Mouse (Mus musculus) limb, embryonic 10.5 days (tissue): ENCODE results near the gene Tns3. TPM values are rescaled to one million over a fixed set of nuclear protein-coding genes. Genes with fewer than 3 reads are reported as not detected.
A peak's percentile ranks its signal among the peaks of the same experiment; 100 is the strongest.

Experiments
- DNase-seq: peaks from one replicate; pipeline ENCODE4 v3.0.0-alpha.2; 2017; ENCODE audit warnings: low spot score
- H3K27ac ChIP-seq: fragments of 300-500 bp; sonication (generic); 2 replicates; pipeline ENCODE4 v1.5.1; 2016; ENCODE audit warnings: mild to moderate bottlenecking
- H3K27me3 ChIP-seq: fragments of 300-500 bp; sonication (generic); 2 replicates; pipeline ENCODE4 v1.6.1; 2016; ENCODE audit warnings: low read depth, mild to moderate bottlenecking; ENCODE audit not compliant: poor library complexity, severe bottlenecking
- H3K36me3 ChIP-seq: fragments of 300-500 bp; sonication (generic); 2 replicates; pipeline ENCODE4 v1.6.1; 2016; ENCODE audit warnings: mild to moderate bottlenecking, moderate library complexity
- H3K4me1 ChIP-seq: fragments of 300-500 bp; sonication (generic); 2 replicates; pipeline ENCODE4 v1.6.1; 2016
- H3K4me3 ChIP-seq: fragments of 300-500 bp; sonication (generic); 2 replicates; pipeline ENCODE4 v1.5.1; 2016; ENCODE audit warnings: mild to moderate bottlenecking, moderate library complexity
- H3K9me3 ChIP-seq: fragments of 300-500 bp; sonication (generic); replicated peaks from 2 replicates; pipeline ENCODE4 v1.6.1; 2016; ENCODE audit warnings: mild to moderate bottlenecking
- WGBS: fragments of 180-500 bp; shearing (Covaris S2); methylation state at CpG from one replicate; pipeline ENCODE4 v1.1.7; 2016; 5-methylcytosine and 5-hydroxymethylcytosine counted together
- polyA plus RNA-seq: library from polyadenylated mRNA; unstranded; fragments of >200 nt; fragmentation: Nextera tagmentation; extraction: Ambion mirVana; gene quantifications from 2 replicates; pipeline ENCODE4 v1.2.1, GENCODE M21; 2016

The Tns3 gene
- 28.2 and 35.6 TPM in 2 replicates for polyA plus RNA-seq

- peaks cover 9% of the 10 kb centered on the region for H3K36me3 ChIP-seq
- no peaks in the 10 kb centered on the region for H3K9me3 ChIP-seq
- H3K4me1 ChIP-seq = peaks cover 75% of the 10 kb centered on the region
- peak; percentile 81 for DNase-seq
- WGBS = under 1% methylated on average over 37 of the region's 37 CpGs
- H3K27me3 ChIP-seq = peaks cover 8% of the 10 kb centered on the region
- peak within 1 kb of the TSS; percentile 73 for H3K4me3 ChIP-seq
- peak within 1 kb of the TSS; percentile 98 for H3K27ac ChIP-seq
Observed at GRCm38 (mm10) chr11:8664393-8664743, at the start of gene Tns3. TSS of gene Tns3 (minus strand) at chr11:8664535.

- no peaks in the 10 kb centered on the region for H3K27me3 ChIP-seq
- no peak for DNase-seq
- H3K27ac ChIP-seq = no peak overlapping the region
- no peak overlapping the region for H3K4me3 ChIP-seq
- H3K4me1 ChIP-seq = peaks cover 21% of the 10 kb centered on the region
- 64% methylated on average over 8 of the region's 8 CpGs for WGBS
- no peaks in the 10 kb centered on the region for H3K36me3 ChIP-seq
- H3K9me3 ChIP-seq = no peaks in the 10 kb centered on the region
Observed at GRCm38 (mm10) chr11:8706246-8707041, 42.1 kb upstream of the Tns3 start.

GRCm38 (mm10) chr11:8705156-8705555 is 40.8 kb upstream of the Tns3 start:
- no peak overlapping the region for H3K27ac ChIP-seq
- H3K27me3 ChIP-seq = no peaks in the 10 kb centered on the region
- WGBS = 86% methylated on average over 1 of the region's 1 CpGs
- no peak for DNase-seq
- no peaks in the 10 kb centered on the region for H3K36me3 ChIP-seq
- no peak overlapping the region for H3K4me3 ChIP-seq
- no peaks in the 10 kb centered on the region for H3K9me3 ChIP-seq
- peaks cover 31% of the 10 kb centered on the region for H3K4me1 ChIP-seq

GRCm38 (mm10) chr11:8703876-8704275 is 39.5 kb upstream of the Tns3 start:
- peaks cover 36% of the 10 kb centered on the region for H3K4me1 ChIP-seq
- no peaks in the 10 kb centered on the region for H3K36me3 ChIP-seq
- no peaks in the 10 kb centered on the region for H3K9me3 ChIP-seq
- no peak for DNase-seq
- 87% methylated on average over 6 of the region's 6 CpGs for WGBS
- no peak overlapping the region for H3K4me3 ChIP-seq
- H3K27ac ChIP-seq = no peak overlapping the region
- H3K27me3 ChIP-seq = no peaks in the 10 kb centered on the region

GRCm38 (mm10) chr11:8702532-8702886 is 38.2 kb upstream of the Tns3 start:
- Histone ChIP-seq H3K27ac (no peak overlapping the region), H3K27me3 (no peaks in the 10 kb centered on the region), H3K4me1 (peaks cover 28% of the 10 kb centered on the region), H3K4me3 (no peak overlapping the region), H3K9me3 (no peaks in the 10 kb centered on the region), H3K36me3 (no peaks in the 10 kb centered on the region)
- 91% methylated on average over 2 of the region's 2 CpGs for WGBS
- DNase-seq = no peak

GRCm38 (mm10) chr11:8701845-8702531 is 37.7 kb upstream of the Tns3 start:
- Histone ChIP-seq H3K4me3 (no peak overlapping the region), H3K27me3 (no peaks in the 10 kb centered on the region), H3K9me3 (no peaks in the 10 kb centered on the region), H3K36me3 (no peaks in the 10 kb centered on the region), H3K4me1 (peaks cover 28% of the 10 kb centered on the region), H3K27ac (peak overlapping the region; percentile 27; the same call in 1 of the 2 replicates)
- WGBS = 46% methylated on average over 10 of the region's 10 CpGs
- DNase-seq = no peak

- no peaks in the 10 kb centered on the region for H3K36me3 ChIP-seq
- WGBS = 76% methylated on average over 3 of the region's 3 CpGs
Observed at GRCm38 (mm10) chr11:8701400-8701799, 37.1 kb upstream of the Tns3 start.

GRCm38 (mm10) chr11:8700641-8701221 is 36.4 kb upstream of the Tns3 start:
- H3K4me1 ChIP-seq = peaks cover 28% of the 10 kb centered on the region
- no peaks in the 10 kb centered on the region for H3K9me3 ChIP-seq
- H3K4me3 ChIP-seq = no peak overlapping the region
- DNase-seq = no peak
- H3K36me3 ChIP-seq = no peaks in the 10 kb centered on the region
- no peaks in the 10 kb centered on the region for H3K27me3 ChIP-seq
- WGBS = 76% methylated on average over 8 of the region's 8 CpGs
- peak overlapping the region; percentile 27 for H3K27ac ChIP-seq

More at GRCm38 (mm10) chr11:8701400-8701799, 37.1 kb upstream of the Tns3 start:
- Histone ChIP-seq H3K9me3 (no peaks in the 10 kb centered on the region), H3K4me3 (no peak overlapping the region), H3K27me3 (no peaks in the 10 kb centered on the region), H3K27ac (peak overlapping the region; percentile 27; the same call in 1 of the 2 replicates), H3K4me1 (peaks cover 28% of the 10 kb centered on the region)
- DNase-seq = no peak

- DNase-seq = no peak
- 0 out of 2 replicates have a peak overlapping the region, but pooled peaks have one; percentile 14 for H3K27ac ChIP-seq
Observed at GRCm38 (mm10) chr11:8699777-8700176, 35.4 kb upstream of the Tns3 start.

GRCm38 (mm10) chr11:8697670-8698069 is 33.3 kb upstream of the Tns3 start:
- no peak overlapping the region for H3K4me3 ChIP-seq
- DNase-seq = no peak
- H3K9me3 ChIP-seq = no peaks in the 10 kb centered on the region
- H3K27ac ChIP-seq = no peak overlapping the region
- WGBS = 89% methylated on average over 3 of the region's 3 CpGs
- no peaks in the 10 kb centered on the region for H3K27me3 ChIP-seq
- no peaks in the 10 kb centered on the region for H3K36me3 ChIP-seq
- peaks cover 43% of the 10 kb centered on the region for H3K4me1 ChIP-seq

More at GRCm38 (mm10) chr11:8699777-8700176, 35.4 kb upstream of the Tns3 start:
- H3K27me3 ChIP-seq = no peaks in the 10 kb centered on the region
- no peaks in the 10 kb centered on the region for H3K9me3 ChIP-seq
- no peaks in the 10 kb centered on the region for H3K36me3 ChIP-seq
- H3K4me3 ChIP-seq = no peak overlapping the region
- 72% methylated on average over 5 of the region's 5 CpGs for WGBS
- peaks cover 28% of the 10 kb centered on the region for H3K4me1 ChIP-seq

GRCm38 (mm10) chr11:8694096-8694495 is 29.8 kb upstream of the Tns3 start:
- H3K36me3 ChIP-seq = no peaks in the 10 kb centered on the region
- 93% methylated on average over 5 of the region's 5 CpGs for WGBS
- no peak overlapping the region for H3K4me3 ChIP-seq
- DNase-seq = no peak
- H3K4me1 ChIP-seq = peaks cover 38% of the 10 kb centered on the region
- no peaks in the 10 kb centered on the region for H3K9me3 ChIP-seq
- peak overlapping the region; percentile 88 for H3K27ac ChIP-seq
- H3K27me3 ChIP-seq = no peaks in the 10 kb centered on the region

GRCm38 (mm10) chr11:8692536-8693471 is 28.5 kb upstream of the Tns3 start:
- Histone ChIP-seq H3K9me3 (no peaks in the 10 kb centered on the region), H3K27me3 (no peaks in the 10 kb centered on the region), H3K27ac (peak overlapping the region; percentile 88), H3K36me3 (no peaks in the 10 kb centered on the region), H3K4me1 (peaks cover 37% of the 10 kb centered on the region), H3K4me3 (peak overlapping the region; percentile 26)
- WGBS = 11% methylated on average over 16 of the region's 16 CpGs
- DNase-seq = peak; percentile 76
